Mouse (Mus musculus) heart, postnatal 10 days (tissue): Measurements from ENCODE around the gene Ruvbl1. TPM values are rescaled to one million over a fixed set of nuclear protein-coding genes. Genes with fewer than 3 reads are reported as not detected.

Experiments
- DNase-seq, 2 experiments: peaks; one replicate each; pipeline ENCODE4 v3.0.0; 2021
- intact Hi-C: fragments of 180-260 bp; cut with DNase I; formaldehyde crosslinking; loops from one replicate; pipeline ENCODE4 v1.15.1; 2025
- total RNA-seq, 2 experiments: library from RNA; stranded (reverse); gene quantifications; 2 replicates each; pipeline ENCODE4 v1.2.3; 2021

Gene Ruvbl1
- total RNA-seq, 2 experiments from 2014 or later, result 21.3 to 23.8 TPM

- intact Hi-C loops, result no loop called here
- no peak for DNase-seq
These were observed 75.0 kb downstream of the Ruvbl1 start for GRCm38 (mm10) chr6:88540093-88540755.

GRCm38 (mm10) chr6:88544241-88544640 lies 79.0 kb downstream of the Ruvbl1 start:
- DNase-seq, result no peak
- intact Hi-C loops, result no loop called here

DNA sequence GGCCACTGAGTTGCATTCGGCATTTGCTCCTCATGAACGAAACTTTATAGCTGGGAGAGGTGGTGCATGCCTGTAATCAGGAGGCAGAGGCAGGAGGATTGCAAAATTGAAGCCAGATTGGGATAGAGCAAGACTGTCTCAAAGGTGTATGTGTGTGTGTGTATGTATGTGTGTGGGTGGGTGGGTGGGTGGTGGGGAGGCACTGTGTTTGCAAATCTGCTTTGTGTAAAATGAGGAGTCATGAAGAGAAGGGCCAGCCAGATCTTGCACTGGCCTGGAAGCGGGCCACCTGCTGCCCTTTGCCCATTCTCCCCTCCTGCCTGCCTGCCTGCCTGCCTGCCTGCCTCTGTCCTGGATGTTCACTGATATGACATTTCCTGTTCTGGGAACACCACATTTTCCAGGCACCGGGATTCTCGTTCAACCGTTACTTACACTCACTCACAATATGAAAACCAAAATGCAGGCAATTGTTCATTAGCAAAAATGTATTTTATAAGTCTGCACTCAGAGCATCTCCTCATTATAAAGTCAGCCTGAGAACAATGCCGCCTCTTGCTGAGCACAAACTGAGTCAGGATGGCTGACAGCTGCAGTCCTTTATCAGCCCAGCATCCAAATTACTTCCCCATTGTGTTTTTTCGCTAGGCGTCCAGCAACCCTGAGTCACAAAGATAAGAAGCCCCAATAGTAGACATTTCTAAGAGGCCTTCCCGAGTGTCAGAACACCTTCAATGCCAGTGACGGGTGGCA lies 79.6 kb downstream of the Ruvbl1 start:
- no peak for DNase-seq
- intact Hi-C loops, result no loop called here

DNA sequence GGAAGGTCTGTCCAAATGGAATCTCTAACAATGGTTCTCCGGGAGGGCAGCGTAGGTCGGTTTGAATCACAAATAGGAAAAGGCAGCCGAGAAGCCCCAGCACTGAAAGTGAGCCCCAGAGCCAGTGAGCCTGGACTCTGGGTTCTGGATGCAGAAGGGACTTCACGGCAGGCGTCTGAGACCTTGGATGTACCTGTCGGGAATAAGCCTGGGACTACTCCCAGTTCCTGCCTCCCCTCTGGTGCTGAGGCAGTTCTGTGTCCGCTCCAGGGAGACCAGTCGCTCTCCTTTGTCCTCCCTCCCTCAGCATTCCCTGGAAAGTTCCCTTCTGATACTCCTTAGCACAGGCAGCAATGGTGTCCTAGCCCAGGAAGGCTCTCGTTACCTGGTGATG lies 80.2 kb downstream of the Ruvbl1 start:
- intact Hi-C loops, result no loop called here
- no peak for DNase-seq

Other genes starting within 250 kb of the Ruvbl1 start
- not detected for gene Dnajb8, start 243.1 kb upstream of the Ruvbl1 start, total RNA-seq
- gene Eefsec, start 18.9 kb upstream of the Ruvbl1 start, total RNA-seq, result 10 to 100 TPM in 1 of 2 experiments, 1 to 10 TPM in 1; 9.8 to 11.2 TPM
- 10 to 100 TPM; 89.4 to 89.9 TPM for gene Sec61a1, start 53.5 kb downstream of the Ruvbl1 start, total RNA-seq
- gene Kbtbd12, start 172.5 kb downstream of the Ruvbl1 start, total RNA-seq, result 10 to 100 TPM; 23.6 to 28.8 TPM